Mouse (Mus musculus) induced T-regulatory cell, adult 2 months (primary cell): ENCODE results near the gene Pnp2.

ENCODE experiments used
- DNase-seq: peaks from one replicate; pipeline ENCODE4 v3.0.0-alpha.2; 2012; ENCODE audit warnings: low read depth

Pnp2 gene

GRCm38 (mm10) chr14:51008781-51009180 is 53.0 kb downstream of the Pnp2 start:
- DNase-seq, result no peak

DNA sequence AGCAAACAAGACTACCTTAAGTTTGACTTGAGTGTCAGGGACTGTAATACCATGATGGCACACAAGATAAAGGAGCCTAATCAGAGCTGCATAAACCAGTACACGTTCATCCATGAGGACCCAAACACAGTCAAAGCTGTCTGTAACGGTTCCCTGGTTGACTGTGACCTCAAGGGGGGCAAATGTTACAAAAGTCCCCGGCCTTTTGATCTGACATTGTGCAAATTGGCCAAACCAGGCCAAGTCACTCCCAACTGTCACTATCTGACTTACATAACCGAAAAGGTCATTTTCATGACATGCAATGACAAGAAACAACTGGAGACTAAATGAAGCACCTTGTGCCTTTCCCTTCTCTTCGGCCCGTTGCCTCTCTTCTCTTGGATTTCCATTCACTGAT is 53.8 kb downstream of the Pnp2 start:
- no peak for DNase-seq
